Mouse (Mus musculus): ENCODE measurements around the gene Gm9913.

- TF ChIP-seq POLR2A (IDR thresholded peaks at IDR 0.05; ENCODE audit: low read depth, low read length) (no peak), CTCF (conservative IDR thresholded peaks at IDR 0.05; ENCODE audit: insufficient read depth, insufficient read length, low read depth, low read length) (no peak)
Measured at GRCm38 (mm10) chr2:125477367-125477766, 27.5 kb upstream of the Gm9913 start.
